Mouse (Mus musculus) bone marrow macrophage, adult 2 months (primary cell): ENCODE measurements around the gene Ern2.

ENCODE experiments used
- CTCF ChIP-seq: IDR thresholded peaks from 2 replicates; pipeline ENCODE4 v1.5.1; 2012; ENCODE audit warnings: low read depth, mild to moderate bottlenecking, low read length, moderate library complexity
- POLR2A ChIP-seq: IDR thresholded peaks from 2 replicates; pipeline ENCODE4 v1.6.1; 2012; ENCODE audit warnings: mild to moderate bottlenecking, low read depth, low read length, borderline replicate concordance

GRCm38 (mm10) chr7:122135070-122135469 is 50.9 kb downstream of the Ern2 start:
- TF ChIP-seq CTCF (no peak), POLR2A (no peak)
